Mouse (Mus musculus) kidney, postnatal 0 days (tissue): ENCODE measurements at regions not wholly inside any gene's neighbourhood (a gene's known extent, or its start where the extent isn't known, plus 50 kb on each side); places are given as distances from the start of the nearest gene placed in this dataset.

ENCODE experiments used
- ATAC-seq: fragments of 200-750 bp; cut with Nextera tagmentation; replicated peaks from 2 replicates; pipeline ENCODE4 v1.8.0; 2017; ENCODE audit warnings: low read depth, moderate number of reproducible peaks, moderate TSS enrichment, moderate library complexity; ENCODE audit not compliant: low FRiP score
- DNase-seq: peaks from one replicate; pipeline ENCODE4 v3.0.0-alpha.2; 2016; ENCODE audit warnings: low spot score
- H3K27ac ChIP-seq: fragments of 300-500 bp; sonication (generic); 2 replicates; pipeline ENCODE4 v1.5.1; 2014; ENCODE audit warnings: mild to moderate bottlenecking
- H3K27me3 ChIP-seq: fragments of 300-500 bp; sonication (generic); 2 replicates; pipeline ENCODE4 v1.6.1; 2014; ENCODE audit warnings: low read length, mixed read lengths; ENCODE audit not compliant: insufficient read depth
- H3K36me3 ChIP-seq: fragments of 300-500 bp; sonication (generic); 2 replicates; pipeline ENCODE4 v1.6.1; 2014; ENCODE audit warnings: low read length, mixed read lengths; ENCODE audit not compliant: insufficient read depth
- H3K4me1 ChIP-seq: fragments of 300-500 bp; sonication (generic); replicated peaks from 2 replicates; pipeline ENCODE4 v1.6.1; 2014; ENCODE audit warnings: antibody characterized with exemption, low read length, mixed read lengths; ENCODE audit not compliant: insufficient read depth
- H3K4me2 ChIP-seq: fragments of 300-500 bp; sonication (generic); 2 replicates; pipeline ENCODE4 v1.6.1; 2014; ENCODE audit warnings: mild to moderate bottlenecking, low read length, moderate library complexity, mixed read lengths
- H3K4me3 ChIP-seq: fragments of 300-500 bp; sonication (generic); replicated peaks from 2 replicates; pipeline ENCODE4 v1.5.1; 2014; ENCODE audit warnings: low read depth, low read length
- H3K9ac ChIP-seq: fragments of 300-500 bp; sonication (generic); 2 replicates; pipeline ENCODE4 v1.6.1; 2014; ENCODE audit warnings: low read depth, low read length
- H3K9me3 ChIP-seq: fragments of 300-500 bp; sonication (generic); replicated peaks from 2 replicates; pipeline ENCODE4 v1.6.1; 2016; ENCODE audit warnings: low read length, inconsistent platforms, mixed read lengths
- CTCF ChIP-seq: IDR thresholded peaks from 2 replicates; pipeline ENCODE4 v1.5.1; 2016; ENCODE audit warnings: antibody characterized with exemption, low read depth, mild to moderate bottlenecking, moderate library complexity
- WGBS: fragments of 180-500 bp; shearing (Covaris S2); extraction: QIAGEN DNeasy Blood & Tissue Kit; methylation state at CpG from one replicate; pipeline ENCODE4 v1.1.7; 2014; 5-methylcytosine and 5-hydroxymethylcytosine counted together

GRCm38 (mm10) chr12:92179292-92179691 lies 330.3 kb upstream of the Sel1l start:
- Histone ChIP-seq H3K9ac (no peak overlapping the region), H3K4me3 (no peak overlapping the region), H3K9me3 (no peaks in the 10 kb centered on the region), H3K4me2 (no peak overlapping the region), H3K27me3 (no peaks in the 10 kb centered on the region), H3K4me1 (no peaks in the 10 kb centered on the region), H3K27ac (no peak overlapping the region), H3K36me3 (no peaks in the 10 kb centered on the region)
- 51% methylated on average over 5 of the region's 5 CpGs for WGBS
- ATAC-seq (no peak), DNase-seq (no peak)
- no peak for TF ChIP-seq CTCF

- H3K9me3 ChIP-seq, result no peaks in the 10 kb centered on the region
- no peak for TF ChIP-seq CTCF
- H3K4me2 ChIP-seq, result no peak overlapping the region
- H3K4me3 ChIP-seq, result no peak overlapping the region
- no peak overlapping the region for H3K27ac ChIP-seq
- DNase-seq (no peak), ATAC-seq (no peak)
- H3K4me1 ChIP-seq, result no peaks in the 10 kb centered on the region
- H3K27me3 ChIP-seq, result no peaks in the 10 kb centered on the region
- H3K9ac ChIP-seq, result no peak overlapping the region
- no peaks in the 10 kb centered on the region for H3K36me3 ChIP-seq
Measured at GRCm38 (mm10) chr12:92156726-92157125, 307.8 kb upstream of the Sel1l start.

GRCm38 (mm10) chr12:92152922-92153235 lies 303.9 kb upstream of the Sel1l start:
- Histone ChIP-seq H3K9me3 (no peaks in the 10 kb centered on the region), H3K9ac (no peak overlapping the region)
- peak; percentile 54; the same call in 1 of the 2 replicates for ATAC-seq

GRCm38 (mm10) chr12:92152043-92152921 lies 303.3 kb upstream of the Sel1l start:
- H3K4me2 ChIP-seq, result no peak overlapping the region
- no peaks in the 10 kb centered on the region for H3K9me3 ChIP-seq
- H3K4me3 ChIP-seq, result no peak overlapping the region
- no peak overlapping the region for H3K27ac ChIP-seq
- no peaks in the 10 kb centered on the region for H3K27me3 ChIP-seq
- no peaks in the 10 kb centered on the region for H3K4me1 ChIP-seq
- H3K9ac ChIP-seq, result no peak overlapping the region
- H3K36me3 ChIP-seq, result no peaks in the 10 kb centered on the region
- ATAC-seq (no peak), DNase-seq (no peak)
- TF ChIP-seq CTCF, result no peak
- 57% methylated on average over 4 of the region's 4 CpGs for WGBS

More at GRCm38 (mm10) chr12:92152922-92153235, 303.9 kb upstream of the Sel1l start:
- Histone ChIP-seq H3K4me3 (no peak overlapping the region), H3K4me2 (no peak overlapping the region), H3K4me1 (no peaks in the 10 kb centered on the region), H3K36me3 (no peaks in the 10 kb centered on the region), H3K27ac (no peak overlapping the region), H3K27me3 (no peaks in the 10 kb centered on the region)
- no peak for TF ChIP-seq CTCF
- WGBS, result 33% methylated on average over 2 of the region's 2 CpGs
- DNase-seq, result peak; percentile 43

- H3K36me3 ChIP-seq, result no peaks in the 10 kb centered on the region
- H3K9me3 ChIP-seq, result no peaks in the 10 kb centered on the region
- no peak overlapping the region for H3K4me2 ChIP-seq
- no peak overlapping the region for H3K4me3 ChIP-seq
- H3K27me3 ChIP-seq, result no peaks in the 10 kb centered on the region
- no peak for TF ChIP-seq CTCF
- no peak overlapping the region for H3K27ac ChIP-seq
- no peak for DNase-seq
- WGBS, result 74% methylated on average over 4 of the region's 4 CpGs
- H3K4me1 ChIP-seq, result no peaks in the 10 kb centered on the region
- no peak overlapping the region for H3K9ac ChIP-seq
- no peak for ATAC-seq
Measured at GRCm38 (mm10) chr12:92137539-92137938, 288.6 kb upstream of the Sel1l start.

GRCm38 (mm10) chr12:92127648-92128047 lies 278.7 kb upstream of the Sel1l start:
- DNase-seq, result no peak
- Histone ChIP-seq H3K36me3 (no peaks in the 10 kb centered on the region), H3K4me2 (no peak overlapping the region), H3K9ac (no peak overlapping the region), H3K4me3 (no peak overlapping the region), H3K9me3 (no peaks in the 10 kb centered on the region), H3K27ac (no peak overlapping the region), H3K4me1 (no peaks in the 10 kb centered on the region), H3K27me3 (no peaks in the 10 kb centered on the region)
- TF ChIP-seq CTCF, result no peak
- ATAC-seq, result no peak
- 82% methylated on average over 6 of the region's 6 CpGs for WGBS
